Mouse (Mus musculus) E14TG2a.4 (cell line): ENCODE data around the gene Kcnj9.

Source experiments
- CTCF ChIP-seq: conservative IDR thresholded peaks from 2 replicates; pipeline ENCODE4 v1.5.1; 2014; ENCODE audit warnings: low read length
- NANOG ChIP-seq: IDR thresholded peaks from 2 replicates; pipeline ENCODE4 v1.6.1; 2014; ENCODE audit warnings: borderline replicate concordance, low read length, mixed read lengths
- POU5F1 ChIP-seq: IDR thresholded peaks from 2 replicates; pipeline ENCODE4 v1.6.1; 2014; ENCODE audit warnings: low read length, borderline replicate concordance

- no peak for TF ChIP-seq CTCF
- TF ChIP-seq POU5F1: no peak
- TF ChIP-seq NANOG: no peak
Measured at GRCm38 (mm10) chr1:172297611-172298537, 31.2 kb downstream of the Kcnj9 start, which contains the start of gene Atp1a2.
